Mouse (Mus musculus): ENCODE measurements around the gene D930007J09Rik. TPM values are rescaled to one million over a fixed set of nuclear protein-coding genes. Genes with fewer than 3 reads are reported as not detected.

The D930007J09Rik gene
- polyA plus RNA-seq, 1 experiment from 2014 or later: not detected

DNA sequence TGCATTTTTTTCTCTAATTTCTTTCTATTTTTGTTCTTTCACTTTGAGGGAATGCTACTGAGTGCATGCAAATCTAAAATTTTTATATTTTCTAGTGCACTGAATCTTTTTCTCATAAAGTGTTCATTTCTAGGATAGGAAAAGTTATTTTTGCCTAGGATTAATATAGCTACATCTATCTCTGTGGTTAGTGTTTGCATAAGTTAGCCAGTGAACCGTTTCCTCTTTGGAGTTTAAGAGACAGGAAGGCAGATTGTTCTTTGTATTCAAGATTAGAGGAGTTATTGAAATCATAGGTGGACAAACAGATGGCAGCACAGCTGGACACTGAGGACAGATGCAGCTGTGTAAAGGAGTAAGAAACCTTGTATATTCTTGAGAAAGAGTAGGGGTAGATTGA, 36.7 kb upstream of the D930007J09Rik start:
- DNase-seq (ENCODE audit: low spot score) (no peak), ATAC-seq (no peak)
- Histone ChIP-seq H3K4me3 (ENCODE audit: low read depth, low read length) (no peak overlapping the region), H3K27me3 (replicated peaks; ENCODE audit: control insufficient read depth, insufficient read depth, low read length) (no peaks in the 10 kb centered on the region), H3K9me3 (replicated peaks; ENCODE audit: control insufficient read depth, low read length) (no peaks in the 10 kb centered on the region), H3K4me1 (ENCODE audit: control insufficient read depth, insufficient read depth, low read length) (no peaks in the 10 kb centered on the region), H3K27ac (ENCODE audit: low read depth, low read length) (no peak overlapping the region), H3K36me3 (ENCODE audit: control insufficient read depth, insufficient read depth, low read length) (no peaks in the 10 kb centered on the region), H3K9ac (ENCODE audit: low read length) (no peak overlapping the region), H3K4me2 (ENCODE audit: low read length) (no peak overlapping the region)
- 67% methylated on average over 1 of the region's 1 CpGs for WGBS

DNA sequence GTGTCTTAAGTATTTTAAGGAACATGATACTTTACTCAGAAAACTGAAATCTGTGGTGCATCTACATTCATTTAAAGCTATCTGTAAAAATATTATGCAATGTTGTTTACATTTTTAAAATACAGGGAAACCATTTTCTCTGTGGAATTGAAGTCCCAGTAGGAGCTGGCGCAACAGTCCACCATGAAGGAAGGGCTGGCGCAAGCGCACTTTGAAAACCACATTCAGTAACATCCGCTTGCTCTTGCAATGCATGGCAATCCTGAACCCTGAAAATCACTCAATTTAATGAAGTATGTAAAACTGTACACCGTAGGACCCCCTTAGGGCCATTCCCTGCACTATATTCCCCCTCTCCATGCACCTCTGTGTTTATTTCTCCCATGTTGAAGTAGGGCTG, 31.9 kb upstream of the D930007J09Rik start:
- no peaks in the 10 kb centered on the region for H3K9me3 ChIP-seq (replicated peaks; ENCODE audit: control insufficient read depth, low read length)
- H3K27ac ChIP-seq (ENCODE audit: low read depth, low read length): no peak overlapping the region
- ATAC-seq: no peak
- no peaks in the 10 kb centered on the region for H3K27me3 ChIP-seq (replicated peaks; ENCODE audit: control insufficient read depth, insufficient read depth, low read length)
- no peak overlapping the region for H3K4me2 ChIP-seq (ENCODE audit: low read length)
- H3K4me3 ChIP-seq (ENCODE audit: low read depth, low read length): no peak overlapping the region
- DNase-seq (ENCODE audit: low spot score): no peak
- H3K4me1 ChIP-seq (ENCODE audit: control insufficient read depth, insufficient read depth, low read length): no peaks in the 10 kb centered on the region
- H3K9ac ChIP-seq (ENCODE audit: low read length): no peak overlapping the region
- H3K36me3 ChIP-seq (ENCODE audit: control insufficient read depth, insufficient read depth, low read length): no peaks in the 10 kb centered on the region
- 95% methylated on average over 5 of the region's 5 CpGs for WGBS

DNA sequence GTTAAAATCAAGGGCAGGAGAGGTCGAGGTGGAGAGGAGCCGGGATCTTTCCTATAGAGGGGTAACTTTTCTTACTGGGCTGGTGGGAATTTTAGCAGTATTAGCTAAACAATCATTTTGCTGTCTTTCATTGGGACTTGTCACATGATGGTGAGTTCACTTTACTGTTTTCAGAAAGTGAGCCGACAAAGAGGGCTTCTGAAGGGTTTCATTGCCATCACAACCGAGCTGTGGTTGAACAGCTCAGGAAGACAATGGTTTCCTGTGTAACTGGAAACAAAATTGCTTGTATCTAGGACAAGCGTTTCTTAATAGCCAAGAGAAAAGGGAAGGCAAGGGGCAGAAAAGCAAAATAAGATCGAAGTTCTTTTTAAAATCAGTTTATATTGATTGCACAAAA, 30.6 kb upstream of the D930007J09Rik start:
- Histone ChIP-seq H3K27ac (ENCODE audit: low read depth, low read length) (no peak overlapping the region), H3K9ac (ENCODE audit: low read length) (no peak overlapping the region), H3K4me2 (ENCODE audit: low read length) (no peak overlapping the region), H3K4me1 (ENCODE audit: control insufficient read depth, insufficient read depth, low read length) (no peaks in the 10 kb centered on the region), H3K4me3 (ENCODE audit: low read depth, low read length) (no peak overlapping the region), H3K36me3 (ENCODE audit: control insufficient read depth, insufficient read depth, low read length) (no peaks in the 10 kb centered on the region), H3K27me3 (replicated peaks; ENCODE audit: control insufficient read depth, insufficient read depth, low read length) (no peaks in the 10 kb centered on the region), H3K9me3 (replicated peaks; ENCODE audit: control insufficient read depth, low read length) (no peaks in the 10 kb centered on the region)
- DNase-seq (ENCODE audit: low spot score) (no peak), ATAC-seq (no peak)
- 69% methylated on average over 6 of the region's 6 CpGs for WGBS

DNA sequence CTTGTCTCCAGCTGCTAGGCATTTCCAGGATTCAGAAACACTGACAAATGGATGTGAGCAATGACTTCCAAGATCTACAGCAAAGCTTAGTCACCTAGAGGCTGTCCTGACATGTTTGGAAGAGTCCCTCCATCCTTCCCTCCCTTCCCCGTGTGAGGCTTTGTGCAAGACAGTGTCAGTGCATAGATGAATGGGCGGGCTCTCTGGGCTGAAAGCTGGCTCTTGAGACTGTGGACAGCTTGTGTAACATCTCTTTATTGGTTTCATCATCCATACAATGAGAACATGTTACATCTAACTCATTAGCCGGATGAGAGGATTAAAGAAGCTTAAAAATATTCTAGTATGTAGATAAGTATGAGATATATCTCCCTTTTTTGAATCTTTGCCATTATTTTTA, 30.1 kb upstream of the D930007J09Rik start:
- DNase-seq (ENCODE audit: low spot score) (no peak), ATAC-seq (no peak)
- H3K4me1 ChIP-seq (ENCODE audit: control insufficient read depth, insufficient read depth, low read length): no peaks in the 10 kb centered on the region
- no peak overlapping the region for H3K9ac ChIP-seq (ENCODE audit: low read length)
- no peaks in the 10 kb centered on the region for H3K27me3 ChIP-seq (replicated peaks; ENCODE audit: control insufficient read depth, insufficient read depth, low read length)
- H3K9me3 ChIP-seq (replicated peaks; ENCODE audit: control insufficient read depth, low read length): no peaks in the 10 kb centered on the region
- 70% methylated on average over 3 of the region's 3 CpGs for WGBS
- H3K27ac ChIP-seq (ENCODE audit: low read depth, low read length): no peak overlapping the region
- no peak overlapping the region for H3K4me2 ChIP-seq (ENCODE audit: low read length)
- H3K4me3 ChIP-seq (ENCODE audit: low read depth, low read length): no peak overlapping the region
- no peaks in the 10 kb centered on the region for H3K36me3 ChIP-seq (ENCODE audit: control insufficient read depth, insufficient read depth, low read length)

DNA sequence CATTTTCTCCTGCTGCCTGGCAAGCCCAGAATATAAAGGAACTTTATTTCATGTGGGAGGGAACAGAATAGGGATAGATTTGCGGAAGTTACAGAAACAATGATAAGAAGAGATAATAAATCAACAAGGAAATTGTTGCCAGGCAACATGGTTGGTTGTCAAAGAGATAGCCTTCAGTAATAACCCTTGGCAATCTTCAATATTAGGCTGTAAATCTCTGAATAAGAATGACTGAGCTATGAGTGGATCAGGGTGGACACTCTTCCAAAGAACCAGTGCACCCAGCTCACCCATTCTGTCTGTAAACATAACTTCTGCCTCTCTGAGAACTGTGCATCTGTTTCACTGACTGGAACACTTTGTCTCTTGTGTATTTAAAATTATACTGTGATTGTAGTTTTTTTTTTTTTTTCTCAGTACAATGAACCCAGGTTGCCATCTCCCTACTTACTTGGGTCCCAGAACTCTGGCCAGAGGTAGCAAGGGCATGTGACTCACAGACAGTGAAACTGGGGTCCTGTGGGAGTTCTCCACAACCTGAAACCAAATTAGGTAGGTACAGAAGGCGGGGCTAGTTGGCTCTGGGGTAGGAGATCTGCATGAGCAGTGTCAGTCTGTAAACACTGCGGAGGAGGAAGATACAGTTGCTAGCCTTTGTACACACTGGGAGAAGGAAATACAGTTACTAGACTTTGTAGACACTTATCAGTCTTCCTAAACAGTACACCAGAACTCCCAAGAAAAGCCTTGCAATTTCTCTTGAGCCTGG, 29.0 kb upstream of the D930007J09Rik start:
- no peaks in the 10 kb centered on the region for H3K9me3 ChIP-seq (replicated peaks; ENCODE audit: control insufficient read depth, low read length)
- 80% methylated on average over 3 of the region's 3 CpGs for WGBS
- ATAC-seq: no peak

DNA sequence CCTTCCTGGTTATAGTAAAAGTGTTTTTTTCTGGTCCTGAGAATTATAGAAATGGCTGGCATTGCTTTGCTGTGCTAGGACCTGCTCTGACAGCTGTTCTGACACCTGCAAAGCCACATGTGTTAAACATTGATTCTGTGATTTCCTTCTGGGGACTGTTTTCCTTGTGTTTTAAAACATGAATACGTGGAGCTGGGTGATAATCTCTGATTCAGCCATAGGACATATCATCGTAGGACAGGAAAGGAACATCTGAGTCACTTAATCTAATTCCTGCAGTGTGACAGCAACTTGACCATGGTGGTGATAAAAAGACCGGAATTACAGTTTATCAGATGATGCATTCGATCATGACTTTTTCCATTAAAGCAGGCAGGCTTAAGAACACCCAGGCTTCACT, 26.2 kb upstream of the D930007J09Rik start:
- Histone ChIP-seq H3K9me3 (replicated peaks; ENCODE audit: control insufficient read depth, low read length) (no peaks in the 10 kb centered on the region), H3K4me3 (ENCODE audit: low read depth, low read length) (no peak overlapping the region), H3K4me1 (ENCODE audit: control insufficient read depth, insufficient read depth, low read length) (no peaks in the 10 kb centered on the region), H3K27me3 (replicated peaks; ENCODE audit: control insufficient read depth, insufficient read depth, low read length) (no peaks in the 10 kb centered on the region), H3K27ac (ENCODE audit: low read depth, low read length) (no peak overlapping the region), H3K4me2 (ENCODE audit: low read length) (no peak overlapping the region), H3K36me3 (ENCODE audit: control insufficient read depth, insufficient read depth, low read length) (no peaks in the 10 kb centered on the region), H3K9ac (ENCODE audit: low read length) (no peak overlapping the region)
- DNase-seq (ENCODE audit: low spot score) (no peak), ATAC-seq (no peak)
- 91% methylated on average over 4 of the region's 4 CpGs for WGBS

More for the DNA sequence above, 29.0 kb upstream of the D930007J09Rik start:
- H3K27ac ChIP-seq (ENCODE audit: low read depth, low read length): no peak overlapping the region
- H3K4me2 ChIP-seq (ENCODE audit: low read length): no peak overlapping the region
- no peak overlapping the region for H3K4me3 ChIP-seq (ENCODE audit: low read depth, low read length)
- H3K36me3 ChIP-seq (ENCODE audit: control insufficient read depth, insufficient read depth, low read length): no peaks in the 10 kb centered on the region
- H3K9ac ChIP-seq (ENCODE audit: low read length): no peak overlapping the region
- DNase-seq (ENCODE audit: low spot score): no peak
- no peaks in the 10 kb centered on the region for H3K27me3 ChIP-seq (replicated peaks; ENCODE audit: control insufficient read depth, insufficient read depth, low read length)
- no peaks in the 10 kb centered on the region for H3K4me1 ChIP-seq (ENCODE audit: control insufficient read depth, insufficient read depth, low read length)

DNA sequence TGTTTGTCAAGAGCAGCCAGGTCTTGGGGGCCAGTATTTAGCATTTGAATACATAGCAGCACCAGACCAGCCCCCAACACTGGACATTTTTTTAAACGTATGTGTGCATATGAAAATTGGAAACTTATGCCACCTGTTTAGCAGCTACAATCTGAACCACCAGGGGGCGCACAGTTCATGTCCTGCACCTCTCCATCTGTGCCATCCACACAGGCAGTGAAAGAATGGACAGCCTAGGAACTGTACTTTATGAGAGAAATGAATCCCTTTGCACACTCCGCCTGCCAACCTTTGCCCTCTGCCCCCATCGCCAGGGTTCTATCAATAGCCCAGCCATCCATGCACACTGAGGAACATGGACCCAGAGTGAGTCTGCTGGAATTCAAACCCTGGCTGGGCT, 25.3 kb upstream of the D930007J09Rik start:
- H3K4me2 ChIP-seq (ENCODE audit: low read length): no peak overlapping the region
- ATAC-seq (peak; percentile 55; the same call in 1 of the 2 replicates), DNase-seq (ENCODE audit: low spot score) (peak; percentile 43)
- 50% methylated on average over 4 of the region's 4 CpGs for WGBS
- no peak overlapping the region for H3K27ac ChIP-seq (ENCODE audit: low read depth, low read length)
- no peaks in the 10 kb centered on the region for H3K9me3 ChIP-seq (replicated peaks; ENCODE audit: control insufficient read depth, low read length)
- no peaks in the 10 kb centered on the region; the same call in 1 of the 2 replicates for H3K36me3 ChIP-seq (ENCODE audit: control insufficient read depth, insufficient read depth, low read length)
- H3K9ac ChIP-seq (ENCODE audit: low read length): no peak overlapping the region
- H3K4me3 ChIP-seq (ENCODE audit: low read depth, low read length): no peak overlapping the region
- no peaks in the 10 kb centered on the region for H3K27me3 ChIP-seq (replicated peaks; ENCODE audit: control insufficient read depth, insufficient read depth, low read length)
- no peaks in the 10 kb centered on the region for H3K4me1 ChIP-seq (ENCODE audit: control insufficient read depth, insufficient read depth, low read length)

DNA sequence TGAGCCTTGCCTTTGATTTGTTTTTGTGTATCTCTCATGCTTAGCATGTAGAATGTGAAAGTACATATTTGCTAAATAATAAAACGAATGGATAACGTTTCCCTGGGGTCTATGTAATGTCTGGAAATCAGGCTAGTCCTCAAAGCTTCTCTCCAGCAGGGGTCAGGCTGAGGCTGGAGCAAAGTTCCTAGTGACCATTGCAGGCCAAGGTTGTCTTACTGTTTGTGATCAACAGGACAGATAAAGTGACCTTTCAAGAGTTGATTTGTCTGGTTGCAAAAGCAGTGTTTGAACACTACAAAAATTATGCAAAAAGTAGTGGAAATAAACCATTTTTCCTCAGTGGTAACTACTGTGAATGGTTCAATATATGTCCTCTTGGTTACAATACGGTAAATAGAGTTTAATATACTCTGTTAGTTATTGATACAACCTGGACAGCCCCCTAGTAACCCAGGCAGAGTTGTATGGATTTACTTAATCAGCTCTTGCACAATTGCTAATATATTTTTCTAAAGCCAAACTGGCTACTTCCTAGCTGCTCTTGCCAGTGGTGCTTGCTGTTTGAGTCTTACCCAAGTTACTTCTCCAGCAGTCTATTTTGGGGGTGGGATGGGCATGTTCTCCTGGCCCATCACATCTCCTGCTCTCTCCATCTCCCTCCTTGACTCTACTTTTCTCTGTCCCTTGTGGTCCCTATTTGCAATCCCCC, 24.6 kb upstream of the D930007J09Rik start:
- no peak overlapping the region for H3K4me3 ChIP-seq (ENCODE audit: low read depth, low read length)
- H3K4me1 ChIP-seq (ENCODE audit: control insufficient read depth, insufficient read depth, low read length): no peaks in the 10 kb centered on the region
- H3K36me3 ChIP-seq (ENCODE audit: control insufficient read depth, insufficient read depth, low read length): peaks cover 4% of the 10 kb centered on the region; the same call in 1 of the 2 replicates
- H3K27ac ChIP-seq (ENCODE audit: low read depth, low read length): no peak overlapping the region
- no peak overlapping the region for H3K9ac ChIP-seq (ENCODE audit: low read length)
- H3K27me3 ChIP-seq (replicated peaks; ENCODE audit: control insufficient read depth, insufficient read depth, low read length): no peaks in the 10 kb centered on the region
- H3K9me3 ChIP-seq (replicated peaks; ENCODE audit: control insufficient read depth, low read length): no peaks in the 10 kb centered on the region
- no peak for DNase-seq (ENCODE audit: low spot score)
- 82% methylated on average over 3 of the region's 3 CpGs for WGBS
- H3K4me2 ChIP-seq (ENCODE audit: low read length): no peak overlapping the region
- ATAC-seq: no peak

DNA sequence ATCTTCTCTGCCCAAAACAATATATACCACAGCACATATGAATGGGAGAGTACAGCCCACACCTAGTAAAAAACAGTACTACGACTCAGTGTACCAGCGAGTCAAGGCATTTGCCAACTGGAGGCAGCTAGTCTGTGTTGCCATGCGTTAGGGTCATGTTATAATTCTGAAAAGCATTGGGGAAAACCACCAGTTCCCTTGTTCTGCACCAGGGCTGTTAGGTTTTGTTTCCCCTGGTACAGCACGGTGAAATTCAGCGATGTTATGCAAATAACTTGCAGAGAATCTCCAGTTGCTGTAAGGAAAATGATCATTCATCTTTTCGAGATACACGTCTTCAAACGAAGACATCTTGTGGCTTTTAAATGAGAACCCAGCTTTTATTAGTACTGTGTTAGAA, 22.9 kb upstream of the D930007J09Rik start:
- Histone ChIP-seq H3K36me3 (ENCODE audit: control insufficient read depth, insufficient read depth, low read length) (peaks cover 17% of the 10 kb centered on the region; the same call in 1 of the 2 replicates), H3K4me1 (ENCODE audit: control insufficient read depth, insufficient read depth, low read length) (no peaks in the 10 kb centered on the region), H3K9ac (ENCODE audit: low read length) (no peak overlapping the region), H3K27me3 (replicated peaks; ENCODE audit: control insufficient read depth, insufficient read depth, low read length) (no peaks in the 10 kb centered on the region), H3K27ac (ENCODE audit: low read depth, low read length) (no peak overlapping the region), H3K4me2 (ENCODE audit: low read length) (no peak overlapping the region), H3K4me3 (ENCODE audit: low read depth, low read length) (no peak overlapping the region), H3K9me3 (replicated peaks; ENCODE audit: control insufficient read depth, low read length) (no peaks in the 10 kb centered on the region)
- DNase-seq (ENCODE audit: low spot score) (no peak), ATAC-seq (no peak)
- 92% methylated on average over 8 of the region's 8 CpGs for WGBS

Data from forebrain, embryonic 14.5 days (tissue).